In the genomic region with DNA sequence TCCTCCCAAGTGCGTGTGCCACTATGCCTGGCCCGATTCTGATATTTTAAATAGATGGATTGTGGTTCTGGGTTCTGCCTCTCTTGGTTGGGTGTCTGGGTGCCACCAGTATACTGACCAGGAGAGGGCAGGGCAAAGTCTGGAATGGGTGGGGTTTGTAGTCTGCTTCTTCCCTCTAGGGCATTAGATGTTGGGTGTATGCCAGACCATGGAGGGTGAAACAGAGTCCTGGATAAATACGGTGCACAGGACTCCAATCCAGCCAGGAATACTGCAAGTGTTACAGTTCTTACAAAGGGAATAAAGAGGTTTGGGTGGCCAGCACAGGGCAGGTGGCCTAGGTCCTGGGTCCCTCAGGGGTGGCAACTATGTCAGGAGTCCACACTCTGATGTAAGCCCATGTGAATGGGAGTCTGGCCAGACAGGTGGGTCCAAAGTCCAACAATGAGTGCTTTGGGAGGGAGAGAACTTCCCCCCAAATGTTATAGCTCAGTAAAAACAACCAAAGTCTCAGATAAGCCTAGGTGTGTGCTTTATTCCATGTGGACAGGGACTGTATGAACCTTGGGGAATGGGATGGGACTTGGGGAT, we compare ENCODE assay signal across 18 mouse cellular contexts. TPM values are rescaled to one million over a fixed set of nuclear protein-coding genes. Genes with fewer than 3 reads are reported as not detected.
DNase-seq lines count a peak whose midpoint lies in the region; ATAC-seq and TF ChIP-seq lines count a peak whose summit lies in the region.
"Had no signal": no experiment of that assay in that cellular context is flagged by ENCODE, and none has a peak within 500 bp of the region (broad histone marks: within the 10 kb centered on the region; RNA-seq: fewer than 3 reads in every experiment).

No protein-coding gene starts in this region.

- H3K27me3 ChIP-seq in liver, embryonic 16.5 days (ENCODE audit: control insufficient read depth, insufficient read depth, low read depth, low read length): no peaks in the 10 kb centered on the region
- no peaks in the 10 kb centered on the region for H3K27me3 ChIP-seq in liver, embryonic 11.5 days (replicated peaks; ENCODE audit: control insufficient read depth, insufficient read depth, low read length)
- no peaks in the 10 kb centered on the region for H3K27me3 ChIP-seq in stomach, postnatal 0 days (ENCODE audit: control insufficient read depth, insufficient read depth, low read length)
- H3K27me3 ChIP-seq in heart, embryonic 11.5 days (ENCODE audit: control insufficient read depth, insufficient read depth, low read length): no peaks in the 10 kb centered on the region
- H3K27me3 ChIP-seq: forebrain, embryonic 12.5 days; hindbrain, embryonic 15.5 days; lung, embryonic 15.5 days; neural tube, embryonic 12.5 days had no signal

- H3K4me1 ChIP-seq in liver, embryonic 16.5 days (ENCODE audit: control insufficient read depth, low read depth, low read length): no peaks in the 10 kb centered on the region
- H3K4me1 ChIP-seq in liver, embryonic 11.5 days (replicated peaks; ENCODE audit: control insufficient read depth, insufficient read depth, low read length): no peaks in the 10 kb centered on the region
- H3K4me1 ChIP-seq in stomach, postnatal 0 days (replicated peaks; ENCODE audit: control insufficient read depth, insufficient read depth): no peaks in the 10 kb centered on the region
- no peaks in the 10 kb centered on the region for H3K4me1 ChIP-seq in heart, embryonic 11.5 days (ENCODE audit: control insufficient read depth, insufficient read depth, low read length)
- H3K4me1 ChIP-seq: forebrain, embryonic 12.5 days; heart, embryonic 13.5 days; lung, embryonic 15.5 days; midbrain, embryonic 10.5 days; neural tube, embryonic 12.5 days had no signal

- peak; percentile 43 for DNase-seq in adrenal gland, postnatal 14 days
- DNase-seq in adrenal gland, postnatal 36 days: no peak
- DNase-seq in liver, embryonic 11.5 days (ENCODE audit: low spot score): no peak
- DNase-seq in kidney, postnatal 36 days: peak; percentile 76 to 79
- DNase-seq in stomach, postnatal 0 days (ENCODE audit: low spot score): peak; percentile 60
- DNase-seq in left cerebral cortex, postnatal 14 days (ENCODE audit: low spot score in 2 of 2): no peak
- DNase-seq: cerebellum, adult 8-10 months; gastrocnemius, adult 2 months; lung, postnatal 4 days had no signal

- intact Hi-C loops in left cerebral cortex, postnatal 14 days (cut with DNase I): no loop called here

- no peak overlapping the region for H3K4me2 ChIP-seq in liver, embryonic 16.5 days (ENCODE audit: low read depth, low read length)
- H3K4me2 ChIP-seq in liver, embryonic 11.5 days: no peak overlapping the region
- no peak overlapping the region for H3K4me2 ChIP-seq in stomach, postnatal 0 days (replicated peaks; ENCODE audit: low read depth)
- no peak overlapping the region for H3K4me2 ChIP-seq in heart, embryonic 11.5 days
- H3K4me2 ChIP-seq: forebrain, embryonic 12.5 days; heart, embryonic 13.5 days; hindbrain, embryonic 15.5 days; lung, embryonic 15.5 days; neural tube, embryonic 12.5 days had no signal

- H3K4me3 ChIP-seq in liver, embryonic 16.5 days (ENCODE audit: low read depth, low read length): no peak overlapping the region
- no peak overlapping the region for H3K4me3 ChIP-seq in liver, embryonic 11.5 days (ENCODE audit: low read depth, low read length)
- no peak overlapping the region for H3K4me3 ChIP-seq in stomach, postnatal 0 days (ENCODE audit: low read depth, low read length)
- H3K4me3 ChIP-seq in heart, embryonic 11.5 days (ENCODE audit: low read depth, low read length): no peak overlapping the region
- H3K4me3 ChIP-seq: forebrain, embryonic 12.5 days; gastrocnemius, adult 2 months; heart, embryonic 13.5 days; hindbrain, embryonic 15.5 days; lung, embryonic 15.5 days; midbrain, embryonic 10.5 days; neural tube, embryonic 12.5 days had no signal

- no peaks in the 10 kb centered on the region for H3K9me3 ChIP-seq in liver, embryonic 16.5 days (replicated peaks; ENCODE audit: control insufficient read depth, low read length)
- H3K9me3 ChIP-seq in liver, embryonic 11.5 days (ENCODE audit: control insufficient read depth, low read length): no peaks in the 10 kb centered on the region
- no peaks in the 10 kb centered on the region for H3K9me3 ChIP-seq in stomach, postnatal 0 days (ENCODE audit: control insufficient read depth, low read length)
- H3K9me3 ChIP-seq in heart, embryonic 11.5 days (replicated peaks; ENCODE audit: control insufficient read depth, low read length): no peaks in the 10 kb centered on the region
- H3K9me3 ChIP-seq: forebrain, embryonic 12.5 days; G1E; heart, embryonic 13.5 days; hindbrain, embryonic 15.5 days; lung, embryonic 15.5 days; midbrain, embryonic 10.5 days; neural tube, embryonic 12.5 days had no signal

- peak; percentile 43; the same call in 1 of the 2 replicates for ATAC-seq in liver, embryonic 16.5 days (ENCODE audit: low read depth)
- no peak; the same call in 1 of the 2 replicates for ATAC-seq in liver, embryonic 11.5 days (replicated peaks; ENCODE audit: low FRiP score)
- peak; percentile 73 for ATAC-seq in stomach, postnatal 0 days (ENCODE audit: low FRiP score, low TSS enrichment)
- ATAC-seq in heart, embryonic 11.5 days (replicated peaks; ENCODE audit: insufficient number of reproducible peaks, low FRiP score, low TSS enrichment): no peak

- no peak for TF ChIP-seq EP300 in stomach, postnatal 0 days (optimal IDR thresholded peaks at IDR 0.05)

- H3K9ac ChIP-seq in liver, embryonic 16.5 days (ENCODE audit: low read depth, low read length): no peak overlapping the region
- H3K9ac ChIP-seq in liver, embryonic 11.5 days (ENCODE audit: low read depth, low read length): no peak overlapping the region
- no peak overlapping the region for H3K9ac ChIP-seq in stomach, postnatal 0 days (ENCODE audit: low read length)
- no peak overlapping the region for H3K9ac ChIP-seq in heart, embryonic 11.5 days (ENCODE audit: low read depth, low read length)
- H3K9ac ChIP-seq: forebrain, embryonic 12.5 days; heart, embryonic 13.5 days; hindbrain, embryonic 15.5 days; lung, embryonic 15.5 days; neural tube, embryonic 12.5 days had no signal

- no peaks in the 10 kb centered on the region for H3K36me3 ChIP-seq in liver, embryonic 16.5 days (ENCODE audit: control insufficient read depth, insufficient read depth)
- no peaks in the 10 kb centered on the region for H3K36me3 ChIP-seq in liver, embryonic 11.5 days (ENCODE audit: control insufficient read depth, insufficient read depth, low read length)
- H3K36me3 ChIP-seq in stomach, postnatal 0 days (ENCODE audit: control insufficient read depth, insufficient read depth, low read length): no peaks in the 10 kb centered on the region
- H3K36me3 ChIP-seq in heart, embryonic 11.5 days (ENCODE audit: control insufficient read depth, insufficient read depth, low read length): no peaks in the 10 kb centered on the region
- H3K36me3 ChIP-seq: forebrain, embryonic 12.5 days; G1E; heart, embryonic 13.5 days; hindbrain, embryonic 15.5 days; lung, embryonic 15.5 days; midbrain, embryonic 10.5 days; neural tube, embryonic 12.5 days had no signal

- H3K27ac ChIP-seq in liver, embryonic 16.5 days (ENCODE audit: low read length): no peak overlapping the region
- H3K27ac ChIP-seq in liver, embryonic 11.5 days (ENCODE audit: low read depth, low read length): no peak overlapping the region
- no peak overlapping the region for H3K27ac ChIP-seq in stomach, postnatal 0 days (replicated peaks)
- no peak overlapping the region for H3K27ac ChIP-seq in heart, embryonic 11.5 days (ENCODE audit: low read depth, low read length)
- H3K27ac ChIP-seq: forebrain, embryonic 12.5 days; gastrocnemius, adult 2 months; heart, embryonic 13.5 days; hindbrain, embryonic 15.5 days; lung, embryonic 15.5 days; midbrain, embryonic 10.5 days; neural tube, embryonic 12.5 days had no signal

- 67% methylated on average over 3 of the region's 3 CpGs for WGBS in liver, embryonic 16.5 days (ENCODE audit: insufficient replicate concordance)
- WGBS in liver, embryonic 11.5 days: 92% methylated on average over 3 of the region's 3 CpGs
- WGBS in stomach, postnatal 0 days: 75% methylated on average over 3 of the region's 3 CpGs
- WGBS in heart, embryonic 11.5 days (ENCODE audit: insufficient replicate concordance): 91% methylated on average over 3 of the region's 3 CpGs

- peak; percentile 43 for TF ChIP-seq CTCF in stomach, postnatal 0 days (IDR thresholded peaks at IDR 0.05; ENCODE audit: low read depth)

RNA-seq across cellular contexts. Expression of a gene that starts 45.0 kb away (rescaled TPM):
- 0.85 and 3.1 TPM in 2 replicates for total RNA-seq in adrenal gland, postnatal 14 days (2021)
- under 1 TPM; 0.79 to 0.82 TPM for total RNA-seq in adrenal gland, postnatal 36 days (2021)
- polyA plus RNA-seq in liver, embryonic 16.5 days (2015; fragmentation: Nextera tagmentation; extraction: Ambion mirVana): 0.04 and 0.08 TPM in 2 replicates
- 0.10 and 0.17 TPM in 2 replicates for polyA plus RNA-seq in liver, embryonic 11.5 days (2014; fragmentation: Nextera tagmentation; extraction: Ambion mirVana)
- 0.44 and 0.48 TPM in 2 replicates for polyA plus RNA-seq in stomach, postnatal 0 days (2015; fragmentation: Nextera tagmentation; extraction: Ambion mirVana)
- polyA plus RNA-seq in heart, embryonic 11.5 days (2014; fragmentation: Nextera tagmentation; extraction: Ambion mirVana): 3.2 and 4.2 TPM in 2 replicates
- 1 to 10 TPM; 6.1 to 8.3 TPM for total RNA-seq in left cerebral cortex, postnatal 14 days (2021)
- polyA plus RNA-seq: G1E had no signal

Comparison
In these comparisons a context has a peak if more than half of its experiments do, and no peak if none do; other contexts are left out.
1. DNase-seq: peak in adrenal gland, postnatal 14 days (single experiment), kidney, postnatal 36 days (2 of 2) and stomach, postnatal 0 days (single experiment); none in adrenal gland, postnatal 36 days (0 of 2), liver, embryonic 11.5 days (single experiment) and left cerebral cortex, postnatal 14 days (0 of 2).
2. ATAC-seq: peak in liver, embryonic 16.5 days (single experiment) and stomach, postnatal 0 days (single experiment); none in liver, embryonic 11.5 days (single experiment) and heart, embryonic 11.5 days (single experiment).